Mouse (Mus musculus) retina, postnatal 7 days (tissue): ENCODE measurements around the gene Mtfp1.
"Not testable (repeated sequence)": the region's sequence is repeated elsewhere in the genome, so short reads cannot be mapped to it uniquely, and the experiment has no call there.

Experiments
- DNase-seq: peaks from one replicate; pipeline ENCODE4 v3.0.0-alpha.2; 2012; ENCODE audit warnings: low read depth, low spot score

Mtfp1 gene

GRCm38 (mm10) chr11:4115407-4115806 is 20.2 kb upstream of the Mtfp1 start:
- DNase-seq, result no peak

GRCm38 (mm10) chr11:4114541-4114940 is 19.3 kb upstream of the Mtfp1 start:
- DNase-seq, result not testable (repeated sequence)

- DNase-seq, result no peak
These were observed 18.7 kb upstream of the Mtfp1 start for GRCm38 (mm10) chr11:4113970-4114369.

- DNase-seq, result no peak
These were observed 18.3 kb upstream of the Mtfp1 start for GRCm38 (mm10) chr11:4113496-4113895.

GRCm38 (mm10) chr11:4112861-4113260 is 17.6 kb upstream of the Mtfp1 start:
- DNase-seq, result no peak

GRCm38 (mm10) chr11:4112033-4112432 is 16.8 kb upstream of the Mtfp1 start:
- DNase-seq, result no peak

GRCm38 (mm10) chr11:4108691-4109090 is 13.4 kb upstream of the Mtfp1 start:
- no peak for DNase-seq

- DNase-seq, result not testable (repeated sequence)
These were observed 12.7 kb upstream of the Mtfp1 start for GRCm38 (mm10) chr11:4107901-4108300.

- DNase-seq, result no peak
These were observed 10.2 kb upstream of the Mtfp1 start for GRCm38 (mm10) chr11:4105444-4105843.

GRCm38 (mm10) chr11:4104989-4105388 is 9.7 kb upstream of the Mtfp1 start:
- DNase-seq, result no peak

- DNase-seq, result no peak
These were observed 8.3 kb upstream of the Mtfp1 start for GRCm38 (mm10) chr11:4103522-4103921.

GRCm38 (mm10) chr11:4101851-4102250 is 6.6 kb upstream of the Mtfp1 start:
- no peak for DNase-seq

- DNase-seq, result no peak
These were observed 4.2 kb upstream of the Mtfp1 start for GRCm38 (mm10) chr11:4099447-4099846.

GRCm38 (mm10) chr11:4098816-4099215 is 3.6 kb upstream of the Mtfp1 start:
- no peak for DNase-seq

GRCm38 (mm10) chr11:4098120-4098519 is 2.9 kb upstream of the Mtfp1 start:
- no peak for DNase-seq

- DNase-seq, result no peak
These were observed 1.9 kb upstream of the Mtfp1 start for GRCm38 (mm10) chr11:4097091-4097621.

- peak; percentile 96 for DNase-seq
These were observed 1.1 kb upstream of the Mtfp1 start for GRCm38 (mm10) chr11:4096054-4096984.

- DNase-seq, result peak; percentile 76
These were observed 671 bp downstream of the Mtfp1 start for GRCm38 (mm10) chr11:4094378-4095170.

- DNase-seq, result peak; percentile 68
These were observed 1.5 kb downstream of the Mtfp1 start for GRCm38 (mm10) chr11:4093459-4094377.

- no peak for DNase-seq
These were observed 8.0 kb downstream of the Mtfp1 start for GRCm38 (mm10) chr11:4087267-4087666.

- DNase-seq, result peak; percentile 58
These were observed 9.0 kb downstream of the Mtfp1 start for GRCm38 (mm10) chr11:4086246-4086645.
